Mouse (Mus musculus) lung, postnatal 0 days (tissue): ENCODE measurements around the gene Kctd4.
A peak's percentile ranks its signal among the peaks of the same experiment; 100 is the strongest.

ENCODE experiments used
- CTCF ChIP-seq: IDR thresholded peaks from 2 replicates; pipeline ENCODE4 v1.5.1; 2016; ENCODE audit warnings: antibody characterized with exemption, mild to moderate bottlenecking
- EP300 ChIP-seq: IDR thresholded peaks from 2 replicates; pipeline ENCODE4 v1.6.1; 2016; ENCODE audit warnings: antibody characterized with exemption, mild to moderate bottlenecking, control low read depth

- TF ChIP-seq CTCF (peak; percentile 52), EP300 (no peak)
Measured at GRCm38 (mm10) chr14:75934359-75934758, 20.4 kb upstream of the Kctd4 start.
